Mouse (Mus musculus) heart, embryonic 14.5 days (tissue): ENCODE data around the gene Gnai3. TPM values are rescaled to one million over a fixed set of nuclear protein-coding genes. Genes with fewer than 3 reads are reported as not detected.

ENCODE experiments used
- ATAC-seq: fragments of 200-750 bp; cut with Nextera tagmentation; 2 replicates; pipeline ENCODE4 v1.8.0; 2017; ENCODE audit warnings: low read depth, moderate TSS enrichment; ENCODE audit not compliant: insufficient number of reproducible peaks, insufficient read depth, low FRiP score
- H3K27ac ChIP-seq, 2 experiments: fragments of 200-500 bp in 1 of 2; fragments of 300-500 bp in 1 of 2; sonication (generic) in 1 of 2; replicated peaks in 1 of 2; 2 replicates each; pipeline ENCODE4 v1.5.1; 2012 to 2014; ENCODE audit warnings: low read depth in 2 of 2, low read length in 2 of 2, control low read depth in 1 of 2, mild to moderate bottlenecking in 1 of 2, mixed read lengths in 1 of 2; ENCODE audit not compliant: control insufficient read depth in 1 of 2, insufficient read depth in 1 of 2
- H3K27me3 ChIP-seq: fragments of 300-500 bp; sonication (generic); 2 replicates; pipeline ENCODE4 v1.6.1; 2014; ENCODE audit warnings: mild to moderate bottlenecking, low read length, control low read depth; ENCODE audit not compliant: control insufficient read depth, insufficient read depth
- H3K36me3 ChIP-seq: fragments of 300-500 bp; sonication (generic); 2 replicates; pipeline ENCODE4 v1.6.1; 2014; ENCODE audit warnings: mild to moderate bottlenecking, control low read depth, low read length, mixed read lengths; ENCODE audit not compliant: control insufficient read depth, insufficient read depth
- H3K4me1 ChIP-seq, 2 experiments: fragments of 200-500 bp in 1 of 2; fragments of 300-500 bp in 1 of 2; sonication (generic) in 1 of 2; 2 replicates each; pipeline ENCODE4 v1.6.1; 2012 to 2014; ENCODE audit warnings: low read length in 2 of 2, control low read depth in 1 of 2, mixed read lengths in 1 of 2; ENCODE audit not compliant: control insufficient read depth in 2 of 2, insufficient read depth in 2 of 2
- H3K4me2 ChIP-seq: fragments of 300-500 bp; sonication (generic); 2 replicates; pipeline ENCODE4 v1.6.1; 2014; ENCODE audit warnings: mild to moderate bottlenecking, low read length
- H3K4me3 ChIP-seq, 2 experiments: fragments of 200-500 bp in 1 of 2; fragments of 300-500 bp in 1 of 2; sonication (generic) in 1 of 2; 2 replicates each; pipeline ENCODE4 v1.5.1; 2012 to 2014; ENCODE audit warnings: low read length in 2 of 2, mild to moderate bottlenecking in 2 of 2, control low read depth in 1 of 2, low read depth in 1 of 2, moderate library complexity in 1 of 2; ENCODE audit not compliant: control insufficient read depth in 1 of 2, insufficient read depth in 1 of 2
- H3K9ac ChIP-seq: fragments of 300-500 bp; sonication (generic); 2 replicates; pipeline ENCODE4 v1.6.1; 2014; ENCODE audit warnings: mild to moderate bottlenecking, low read length
- H3K9me3 ChIP-seq: fragments of 300-500 bp; sonication (generic); 2 replicates; pipeline ENCODE4 v1.6.1; 2016; ENCODE audit warnings: low read length, control low read depth; ENCODE audit not compliant: control insufficient read depth
- WGBS: fragments of 180-500 bp; shearing (Covaris S2); extraction: QIAGEN DNeasy Blood & Tissue Kit; methylation state at CpG from one replicate; pipeline ENCODE4 v1.1.7; 2014; 5-methylcytosine and 5-hydroxymethylcytosine counted together
- polyA plus RNA-seq: library from polyadenylated mRNA; unstranded; fragments of >200 nt; fragmentation: Nextera tagmentation; extraction: Ambion mirVana; gene quantifications from 2 replicates; pipeline ENCODE4 v1.2.1, GENCODE M21; 2014

The Gnai3 gene
- polyA plus RNA-seq, 1 experiment from 2014 or later: 74.0 TPM

- WGBS: 50% methylated on average over 6 of the region's 6 CpGs
Observed at GRCm38 (mm10) chr3:108093306-108093705, 52.6 kb downstream of the Gnai3 start.

DNA sequence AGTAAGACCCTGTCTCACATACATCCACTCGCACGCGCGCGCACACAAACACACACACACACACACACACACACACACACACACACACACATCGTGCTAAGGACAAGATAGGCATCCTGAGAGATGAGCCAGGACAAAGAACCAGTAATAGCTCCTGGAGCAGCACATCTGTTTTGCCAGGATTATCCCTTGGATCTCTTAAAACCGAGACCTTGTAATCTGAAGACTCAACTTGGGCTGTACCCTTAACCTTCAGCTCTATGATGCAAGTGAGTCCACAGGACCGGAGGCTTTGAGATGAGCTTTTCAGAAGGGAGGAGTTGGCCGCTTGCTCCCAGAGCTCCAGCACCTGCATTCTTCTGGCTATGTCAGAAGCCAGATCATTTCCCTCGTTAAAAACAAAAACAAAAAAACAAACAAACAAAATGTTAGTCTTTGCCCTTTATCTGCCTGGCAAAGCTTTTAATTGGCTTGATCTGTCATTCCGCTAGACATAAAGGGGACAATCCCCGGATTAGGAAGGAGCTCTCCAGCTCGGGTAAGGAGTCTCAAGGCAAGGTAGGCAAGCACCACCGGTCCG is 53.3 kb downstream of the Gnai3 start, which contains the start of gene Gnat2:
Gene Gnat2 (plus strand): TSS at position 254 of the 580 bp plus-strand sequence.
- 76% methylated on average over 15 of the region's 15 CpGs for WGBS
- Histone ChIP-seq H3K4me3 (no peak within 1 kb of the TSS), H3K27ac (no peak within 1 kb of the TSS), H3K9ac (no peak within 1 kb of the TSS), H3K9me3 (no peaks in the 10 kb centered on the region), H3K4me2 (no peak within 1 kb of the TSS), H3K36me3 (no peaks in the 10 kb centered on the region), H3K27me3 (no peaks in the 10 kb centered on the region), H3K4me1 (peaks cover 9 to 14% of the 10 kb centered on the region in 2 experiments)
- no peak for ATAC-seq

More at GRCm38 (mm10) chr3:108093306-108093705, 52.6 kb downstream of the Gnai3 start:
- peaks cover 9 to 14% of the 10 kb centered on the region in 2 experiments for H3K4me1 ChIP-seq
- H3K4me2 ChIP-seq: no peak overlapping the region
- H3K27me3 ChIP-seq: no peaks in the 10 kb centered on the region
- H3K27ac ChIP-seq: no peak overlapping the region
- no peak for ATAC-seq
- no peak overlapping the region for H3K9ac ChIP-seq
- no peak overlapping the region for H3K4me3 ChIP-seq
- no peaks in the 10 kb centered on the region for H3K36me3 ChIP-seq
- H3K9me3 ChIP-seq: no peaks in the 10 kb centered on the region

DNA sequence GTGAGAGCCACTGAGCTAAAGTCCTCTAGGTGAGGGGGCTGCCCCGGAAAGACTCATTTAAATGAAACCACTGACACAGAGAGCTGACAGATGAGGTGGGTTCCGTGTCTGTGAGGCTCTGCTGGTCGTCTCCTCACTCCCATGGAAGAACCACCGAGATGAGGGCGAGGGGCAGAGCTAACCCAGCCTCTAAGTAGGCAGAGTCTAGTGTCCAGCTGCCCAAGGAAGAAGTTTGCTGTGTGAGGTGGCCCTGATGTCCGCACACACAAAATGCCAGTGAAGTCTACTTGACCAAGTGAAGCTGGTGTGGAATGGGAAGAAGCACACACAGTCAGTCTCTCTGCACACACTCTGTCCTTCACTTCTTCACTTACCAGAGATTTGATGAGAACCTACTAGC is 53.9 kb downstream of the Gnai3 start:
- Histone ChIP-seq H3K27me3 (no peaks in the 10 kb centered on the region), H3K4me3 (no peak overlapping the region), H3K9me3 (no peaks in the 10 kb centered on the region), H3K27ac (no peak overlapping the region), H3K4me2 (no peak overlapping the region), H3K36me3 (no peaks in the 10 kb centered on the region), H3K9ac (no peak overlapping the region), H3K4me1 (peaks cover 13 to 17% of the 10 kb centered on the region in 2 experiments)
- ATAC-seq: no peak
- 65% methylated on average over 6 of the region's 6 CpGs for WGBS

- Histone ChIP-seq H3K27me3 (no peaks in the 10 kb centered on the region), H3K9ac (no peak overlapping the region), H3K4me3 (no peak overlapping the region), H3K9me3 (no peaks in the 10 kb centered on the region), H3K36me3 (no peaks in the 10 kb centered on the region), H3K4me1 (peaks cover 18 to 19% of the 10 kb centered on the region in 2 experiments), H3K27ac (no peak overlapping the region), H3K4me2 (no peak overlapping the region)
- 82% methylated on average over 2 of the region's 2 CpGs for WGBS
- ATAC-seq: no peak
Observed at GRCm38 (mm10) chr3:108090561-108090960, 55.4 kb downstream of the Gnai3 start.

DNA sequence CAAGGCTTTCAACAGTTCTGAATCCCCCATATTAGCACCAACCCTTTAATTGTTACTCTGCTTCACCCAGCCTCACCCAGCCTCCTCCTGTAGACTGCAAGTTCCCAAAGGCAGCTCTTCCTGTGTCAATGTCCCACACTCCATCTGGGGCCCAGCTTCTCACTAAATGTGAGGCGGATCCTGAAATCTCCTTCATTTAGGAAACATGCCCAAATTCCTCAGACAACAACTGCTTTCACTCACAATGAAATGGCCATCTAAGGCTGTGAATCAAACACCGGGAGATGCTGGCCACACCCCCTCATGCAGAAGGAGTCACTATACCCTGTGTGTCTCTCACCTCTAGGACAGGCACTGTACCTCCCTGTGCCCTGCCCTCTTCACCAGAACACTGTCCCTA is 56.0 kb downstream of the Gnai3 start:
- ATAC-seq: no peak
- WGBS: 57% methylated on average over 2 of the region's 2 CpGs

DNA sequence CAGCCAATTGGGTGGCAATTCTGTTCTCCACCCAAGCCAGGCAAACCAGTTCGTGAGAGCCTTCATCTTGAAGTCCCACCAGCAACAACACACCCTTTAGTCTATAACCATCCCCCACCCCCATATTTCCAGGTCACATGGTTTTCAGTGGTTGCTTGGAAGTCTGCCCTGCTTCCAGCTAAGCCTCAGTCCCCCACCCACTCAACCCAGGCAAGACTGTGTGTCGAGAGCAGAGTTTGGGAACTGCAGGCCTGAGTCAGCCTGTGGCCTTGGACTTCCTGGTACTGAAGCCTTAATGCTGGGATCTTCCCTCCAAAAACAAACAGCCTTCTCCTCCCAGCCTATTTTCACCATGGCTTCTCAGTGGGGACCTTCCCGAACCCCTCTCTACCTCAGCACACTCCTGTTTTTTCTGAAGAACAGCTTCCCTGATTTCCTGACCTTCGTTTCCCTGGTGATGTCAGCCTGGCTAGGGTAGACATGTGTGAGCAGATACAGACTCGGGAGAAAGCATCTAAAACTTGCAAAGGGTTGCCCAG is 57.0 kb downstream of the Gnai3 start:
- Histone ChIP-seq H3K9me3 (no peaks in the 10 kb centered on the region), H3K4me2 (no peak overlapping the region), H3K36me3 (no peaks in the 10 kb centered on the region), H3K9ac (no peak overlapping the region), H3K27me3 (no peaks in the 10 kb centered on the region), H3K4me3 (no peak overlapping the region), H3K4me1 (peaks cover 24 to 29% of the 10 kb centered on the region in 2 experiments), H3K27ac (0 out of 4 replicates have a peak overlapping the region, but pooled peaks of 1 of the 2 experiments have one; percentile 1)
- 31% methylated on average over 5 of the region's 5 CpGs for WGBS
- ATAC-seq: no peak

More for the DNA sequence above, 56.0 kb downstream of the Gnai3 start:
- H3K27me3 ChIP-seq: no peaks in the 10 kb centered on the region
- no peaks in the 10 kb centered on the region for H3K9me3 ChIP-seq
- H3K27ac ChIP-seq: 0 out of 4 replicates have a peak overlapping the region, but pooled peaks of 1 of the 2 experiments have one; percentile 1
- H3K9ac ChIP-seq: no peak overlapping the region
- H3K4me2 ChIP-seq: no peak overlapping the region
- H3K36me3 ChIP-seq: no peaks in the 10 kb centered on the region
- H3K4me1 ChIP-seq: peaks cover 19% of the 10 kb centered on the region in 2 experiments
- H3K4me3 ChIP-seq: no peak overlapping the region

DNA sequence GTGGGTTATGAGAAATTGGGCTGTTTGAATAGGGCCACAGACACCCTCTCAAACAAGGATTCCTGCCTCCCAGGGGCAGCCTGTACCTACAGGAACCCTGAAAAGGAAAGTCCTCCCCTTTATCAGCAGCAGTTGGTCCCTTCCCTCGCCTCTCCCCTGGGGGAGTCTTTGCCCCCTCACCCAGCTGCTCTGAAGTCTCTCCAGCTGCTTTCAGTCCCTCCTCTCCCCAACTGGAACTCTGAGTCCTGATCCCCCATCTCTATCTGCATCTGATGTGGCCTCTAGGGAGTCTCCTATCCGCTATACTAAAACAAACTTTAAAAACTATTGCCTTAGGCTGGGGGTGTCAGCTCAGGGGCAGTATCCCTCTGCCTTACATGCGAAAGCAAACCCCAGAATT is 58.6 kb downstream of the Gnai3 start:
- 80% methylated on average over 3 of the region's 3 CpGs for WGBS
- no peak for ATAC-seq
- Histone ChIP-seq H3K36me3 (no peaks in the 10 kb centered on the region), H3K27me3 (no peaks in the 10 kb centered on the region), H3K9me3 (no peaks in the 10 kb centered on the region), H3K4me2 (peak overlapping the region; percentile 94), H3K4me3 (no peak overlapping the region), H3K9ac (0 out of 2 replicates have a peak overlapping the region, but pooled peaks have one; percentile 42), H3K4me1 (peaks cover 32 to 45% of the 10 kb centered on the region in 2 experiments), H3K27ac (0 out of 4 replicates have a peak overlapping the region, but pooled peaks of 1 of the 2 experiments have one; percentile 90)
